Mouse (Mus musculus) thymus, postnatal 4 days (tissue): ENCODE data around the gene Myadm.
A peak's percentile ranks its signal among the peaks of the same experiment; 100 is the strongest.

Experiments used
- DNase-seq: peaks from one replicate; pipeline ENCODE4 v3.0.0; 2021

The Myadm gene

GRCm38 (mm10) chr7:3327961-3328360 is 39.1 kb downstream of the Myadm start:
- DNase-seq = no peak

GRCm38 (mm10) chr7:3329776-3330546 is 41.1 kb downstream of the Myadm start:
- peak; percentile 84 for DNase-seq

GRCm38 (mm10) chr7:3331171-3331570 is 42.3 kb downstream of the Myadm start:
- no peak for DNase-seq

GRCm38 (mm10) chr7:3331581-3332223 is 42.8 kb downstream of the Myadm start:
- DNase-seq = peak; percentile 35

GRCm38 (mm10) chr7:3332224-3332615 is 43.3 kb downstream of the Myadm start:
- no peak for DNase-seq

- DNase-seq = no peak
Measured at GRCm38 (mm10) chr7:3332619-3333521, 44.0 kb downstream of the Myadm start, which contains the start of gene Cacng7. Gene Cacng7, plus strand, starts transcription at chr7:3332955.

GRCm38 (mm10) chr7:3333542-3333941 is 44.7 kb downstream of the Myadm start:
- no peak for DNase-seq

DNA sequence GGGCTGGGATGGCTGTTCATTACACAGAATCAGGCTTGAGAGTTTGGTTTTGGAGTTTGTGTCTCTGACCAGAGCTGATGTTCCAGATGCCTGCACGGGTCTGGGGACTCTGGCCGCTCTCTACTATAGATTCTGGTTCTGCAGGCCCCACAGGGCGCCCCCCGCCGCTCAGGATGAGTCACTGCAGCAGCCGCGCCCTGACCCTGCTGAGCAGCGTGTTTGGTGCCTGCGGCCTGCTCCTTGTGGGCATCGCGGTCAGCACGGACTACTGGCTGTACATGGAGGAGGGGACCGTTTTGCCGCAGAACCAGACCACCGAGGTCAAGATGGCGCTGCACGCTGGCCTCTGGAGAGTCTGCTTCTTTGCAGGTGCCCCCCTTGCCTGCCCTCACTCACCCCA is 47.5 kb downstream of the Myadm start:
- DNase-seq = no peak

- no peak for DNase-seq
Measured at GRCm38 (mm10) chr7:3338286-3338935, 49.5 kb downstream of the Myadm start.

GRCm38 (mm10) chr7:3339010-3339409 is 50.1 kb downstream of the Myadm start:
- no peak for DNase-seq

GRCm38 (mm10) chr7:3343861-3344260 is 55.0 kb downstream of the Myadm start:
- DNase-seq = no peak

DNA sequence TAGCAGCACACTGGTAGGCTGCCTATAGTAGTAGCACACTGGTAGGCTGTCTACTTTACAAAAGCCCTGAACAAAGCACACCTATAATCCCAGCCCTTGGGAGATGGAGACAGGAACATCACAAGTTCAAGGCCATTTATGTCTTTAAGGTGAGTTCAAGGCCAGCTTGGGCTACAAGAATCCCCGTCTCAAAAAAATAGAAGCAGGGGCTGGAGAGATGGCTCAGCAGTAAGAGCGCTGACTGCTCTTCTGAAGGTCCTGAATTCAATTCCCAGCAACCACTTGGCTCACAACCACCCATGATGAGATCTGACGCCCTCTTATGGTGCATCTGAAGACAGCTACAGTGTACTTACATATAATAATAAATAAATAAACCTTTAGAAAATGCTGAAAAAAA is 56.4 kb downstream of the Myadm start:
- no peak for DNase-seq

GRCm38 (mm10) chr7:3347366-3348287 is 58.7 kb downstream of the Myadm start:
- DNase-seq = no peak

GRCm38 (mm10) chr7:3348326-3348725 is 59.4 kb downstream of the Myadm start:
- no peak for DNase-seq

DNA sequence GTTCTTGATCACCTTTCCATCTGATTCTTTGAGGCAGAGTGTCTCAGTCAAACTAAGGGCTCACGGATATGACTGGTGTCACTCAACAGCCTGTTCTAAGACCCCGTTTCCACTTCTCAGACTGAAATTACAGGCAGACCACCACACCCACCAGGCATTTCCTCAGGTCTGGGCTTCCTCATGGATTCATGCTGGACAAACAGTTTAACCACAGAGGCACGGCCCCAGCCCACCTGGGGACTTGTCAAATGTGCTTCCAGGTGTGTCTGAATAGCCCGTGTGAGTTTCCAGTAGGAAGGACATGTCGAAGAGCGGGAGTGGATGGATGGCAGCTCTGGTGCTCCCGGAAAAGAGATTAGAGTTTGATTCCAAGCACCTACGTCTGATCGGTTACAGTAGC is 60.9 kb downstream of the Myadm start:
- no peak for DNase-seq
